Mouse (Mus musculus): Measurements from ENCODE around the gene Olfr195.
"Not testable (repeated sequence)": the region's sequence is repeated elsewhere in the genome, so short reads cannot be mapped to it uniquely, and the experiment has no call there.

Gene Olfr195

DNA sequence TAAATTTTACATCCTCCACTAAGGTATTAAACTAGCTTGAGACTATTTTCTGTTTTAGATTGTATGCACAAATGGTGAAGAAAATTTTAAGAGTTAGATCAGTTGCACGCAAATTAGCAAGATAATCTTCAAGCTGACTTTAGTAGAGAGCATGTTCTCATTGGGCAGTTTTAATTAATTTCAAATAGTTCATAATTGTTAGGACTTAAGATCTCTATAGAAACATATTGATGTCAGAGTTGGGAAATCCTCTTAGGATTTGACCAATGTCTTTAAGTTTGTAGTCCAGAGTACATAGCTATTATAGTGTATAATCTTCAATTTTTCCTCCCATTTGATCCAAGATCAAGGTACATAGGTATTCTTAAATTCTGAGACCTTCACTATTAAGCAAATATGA is at the start of gene Olfr195:
Olfr195 (plus strand) TSS at position 301 of the 400 bp plus-strand sequence.
- DNase-seq (ENCODE audit: low read depth, low spot score), result no peak

DNA sequence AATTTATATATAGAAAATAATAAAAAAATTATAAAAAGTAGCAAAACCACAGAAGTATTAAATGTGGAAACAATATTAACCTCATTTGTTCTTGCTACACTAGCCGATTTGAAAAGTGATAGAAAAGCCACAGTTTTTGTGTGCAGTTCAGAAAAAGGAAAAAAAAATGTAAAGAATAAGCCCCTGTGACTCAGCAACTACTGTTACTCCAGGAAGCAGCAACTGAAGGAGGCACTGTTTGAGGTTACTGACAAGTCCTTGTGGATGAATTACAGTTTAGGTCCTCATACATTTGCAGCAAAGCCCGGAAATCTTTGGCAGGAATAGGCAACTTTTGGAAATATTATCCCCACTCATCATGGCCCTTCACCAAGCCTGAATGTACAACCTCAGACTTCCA is 41.5 kb upstream of the Olfr195 start:
- no peak for DNase-seq (ENCODE audit: low read depth, low spot score)

DNA sequence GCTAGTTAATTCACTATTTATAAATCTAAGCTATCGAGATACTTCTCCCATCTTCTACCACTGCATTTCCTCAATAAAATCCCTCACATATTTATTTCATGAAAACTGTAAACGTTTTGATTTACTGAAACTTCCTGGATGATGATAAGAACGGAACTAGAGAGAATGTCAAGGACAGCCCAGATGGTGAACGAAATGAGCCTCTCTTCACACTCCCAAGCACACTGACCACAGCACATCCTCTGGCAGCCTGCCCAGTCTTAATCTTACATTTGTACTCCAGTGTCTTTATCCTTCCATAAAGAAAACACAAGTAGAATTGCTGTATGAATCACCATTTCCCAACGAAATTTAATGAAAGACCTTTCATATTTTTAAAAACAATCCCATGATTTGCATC is 38.3 kb upstream of the Olfr195 start:
- DNase-seq (ENCODE audit: low read depth, low spot score), result not testable (repeated sequence)

DNA sequence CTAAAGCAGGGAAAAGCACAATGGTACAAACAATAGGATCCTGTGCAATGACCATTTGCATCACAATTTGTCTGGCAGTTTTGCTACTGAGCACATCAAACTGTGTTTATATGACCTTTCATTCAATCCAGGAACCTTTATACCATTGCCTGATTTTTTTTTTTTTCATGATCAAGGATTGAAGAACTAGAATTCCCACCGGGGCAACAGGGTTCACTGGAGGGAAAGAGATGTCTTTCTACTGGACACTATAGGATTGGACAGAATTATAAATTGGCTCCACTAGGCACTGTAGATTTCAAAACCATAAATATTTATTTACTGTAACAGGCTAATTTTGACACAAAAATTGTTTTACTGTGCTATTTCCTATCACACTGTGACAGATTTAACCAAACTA is 35.1 kb upstream of the Olfr195 start, which contains the start of gene Olfr193:
Olfr193 (minus strand) TSS at position 101 of the 400 bp plus-strand sequence.
- no peak for DNase-seq (ENCODE audit: low read depth, low spot score)

DNA sequence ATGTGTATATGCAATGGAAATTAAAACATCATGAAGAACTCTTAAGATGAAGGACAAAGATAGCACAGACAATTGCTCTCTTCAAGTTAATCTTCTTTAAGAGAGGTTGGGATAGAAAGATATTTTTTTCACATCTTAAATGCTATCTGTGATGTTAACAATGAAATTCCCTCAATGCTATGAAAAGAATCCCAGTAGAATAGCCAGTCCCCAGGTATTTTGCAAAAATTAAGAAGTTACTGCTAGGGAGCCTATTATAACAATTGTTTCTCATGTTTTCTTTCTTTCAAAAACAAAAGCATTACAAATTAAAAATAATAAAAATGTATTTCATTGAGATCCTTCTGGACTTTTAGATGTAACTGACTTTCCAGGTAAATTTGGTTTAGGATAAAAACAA is 25.9 kb upstream of the Olfr195 start, which contains the start of gene Olfr194:
Olfr194 (minus strand) TSS at position 101 of the 400 bp plus-strand sequence.
- no peak for DNase-seq (ENCODE audit: low read depth, low spot score)

DNA sequence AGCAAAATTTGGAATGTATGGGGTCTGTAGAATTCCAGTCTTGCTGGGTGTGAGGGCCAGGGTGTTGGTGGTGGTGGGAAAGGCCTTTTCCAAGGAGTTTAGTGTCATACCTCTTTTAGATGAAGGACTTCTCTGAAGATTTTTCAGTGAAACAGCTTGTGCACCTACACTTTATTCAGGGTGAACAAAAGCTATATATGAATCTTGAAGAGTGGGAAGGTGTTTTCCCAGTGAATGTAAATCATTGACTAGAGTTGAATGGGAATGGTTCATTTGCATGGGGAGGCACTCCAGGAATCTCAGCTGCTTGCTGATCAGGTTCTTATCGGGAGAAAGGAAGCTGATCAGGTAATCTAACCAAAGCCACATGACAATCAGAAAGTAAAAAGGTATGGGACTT is 16.1 kb upstream of the Olfr195 start:
- DNase-seq (ENCODE audit: low read depth, low spot score), result no peak

DNA sequence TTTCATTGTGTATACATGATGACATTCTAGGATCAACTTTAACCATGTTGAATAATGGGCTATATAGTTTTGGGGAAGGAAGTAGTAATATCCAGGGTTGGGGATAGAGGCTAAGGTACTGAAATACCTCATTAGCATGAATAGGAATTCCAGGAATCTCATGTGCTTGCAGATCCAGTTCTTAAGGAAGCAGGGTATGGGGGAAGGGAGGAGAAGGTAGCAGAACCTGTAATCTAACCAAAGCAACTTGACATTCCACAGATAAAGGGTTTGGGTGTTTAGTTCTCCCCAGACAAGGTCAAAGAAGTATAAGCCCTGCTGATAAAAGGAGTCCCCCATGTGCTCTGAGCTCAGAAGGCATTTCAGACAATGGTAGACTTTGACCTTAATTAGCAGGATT is 5.7 kb upstream of the Olfr195 start:
- no peak for DNase-seq (ENCODE audit: low read depth, low spot score)

DNA sequence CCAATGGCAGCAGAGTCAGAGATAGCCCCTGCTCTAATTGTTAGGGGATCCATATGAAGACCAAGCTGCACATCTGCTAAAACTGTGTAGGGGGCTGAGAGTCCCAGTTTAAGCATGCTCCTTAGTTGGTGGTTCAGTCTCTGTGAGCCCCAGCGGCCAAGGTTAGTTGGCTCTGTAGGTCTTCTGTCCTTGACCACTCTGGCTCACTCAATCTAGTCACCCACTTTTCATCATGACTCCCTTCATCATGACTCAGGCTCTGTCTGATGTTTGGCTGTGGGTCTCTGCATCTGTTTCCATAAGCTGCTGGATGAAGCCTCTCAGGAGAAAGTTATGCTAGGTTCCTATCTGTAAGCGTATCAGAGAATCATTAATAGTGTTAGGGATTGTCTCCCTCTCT is 5.2 kb downstream of the Olfr195 start:
- no peak for DNase-seq (ENCODE audit: low read depth, low spot score)

DNA sequence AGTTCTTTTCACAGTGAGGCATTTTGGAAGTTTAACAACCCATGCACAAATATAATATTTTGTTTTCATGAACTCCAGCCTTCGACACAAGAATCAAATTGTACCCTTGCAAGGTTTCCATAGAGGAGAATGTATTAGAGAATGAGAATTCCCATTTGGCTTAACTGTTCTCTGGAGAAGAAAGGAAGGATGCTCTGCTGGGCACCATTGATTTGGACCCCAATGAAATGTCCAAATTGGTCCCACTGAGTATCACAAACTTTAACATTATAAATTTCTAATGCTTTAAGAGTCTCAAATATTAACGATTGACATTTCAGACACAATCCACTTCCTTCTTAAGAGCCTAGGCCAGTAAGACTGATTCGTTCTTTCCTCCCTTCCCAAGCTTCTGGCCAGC is 23.5 kb downstream of the Olfr195 start, which contains the start of gene Olfr196:
Olfr196 (minus strand) TSS at position 101 of the 400 bp plus-strand sequence.
- DNase-seq (ENCODE audit: low read depth, low spot score), result no peak
